Mouse (Mus musculus): ENCODE measurements around the gene Ndufa13. TPM values are rescaled to one million over a fixed set of nuclear protein-coding genes. Genes with fewer than 3 reads are reported as not detected.
"Not testable (repeated sequence)": the region's sequence is repeated elsewhere in the genome, so short reads cannot be mapped to it uniquely, and the experiment has no call there.

The Ndufa13 gene
- polyA plus RNA-seq (2015; fragmentation: Nextera tagmentation; extraction: Ambion mirVana), result 190 and 209 TPM in 2 replicates

DNA sequence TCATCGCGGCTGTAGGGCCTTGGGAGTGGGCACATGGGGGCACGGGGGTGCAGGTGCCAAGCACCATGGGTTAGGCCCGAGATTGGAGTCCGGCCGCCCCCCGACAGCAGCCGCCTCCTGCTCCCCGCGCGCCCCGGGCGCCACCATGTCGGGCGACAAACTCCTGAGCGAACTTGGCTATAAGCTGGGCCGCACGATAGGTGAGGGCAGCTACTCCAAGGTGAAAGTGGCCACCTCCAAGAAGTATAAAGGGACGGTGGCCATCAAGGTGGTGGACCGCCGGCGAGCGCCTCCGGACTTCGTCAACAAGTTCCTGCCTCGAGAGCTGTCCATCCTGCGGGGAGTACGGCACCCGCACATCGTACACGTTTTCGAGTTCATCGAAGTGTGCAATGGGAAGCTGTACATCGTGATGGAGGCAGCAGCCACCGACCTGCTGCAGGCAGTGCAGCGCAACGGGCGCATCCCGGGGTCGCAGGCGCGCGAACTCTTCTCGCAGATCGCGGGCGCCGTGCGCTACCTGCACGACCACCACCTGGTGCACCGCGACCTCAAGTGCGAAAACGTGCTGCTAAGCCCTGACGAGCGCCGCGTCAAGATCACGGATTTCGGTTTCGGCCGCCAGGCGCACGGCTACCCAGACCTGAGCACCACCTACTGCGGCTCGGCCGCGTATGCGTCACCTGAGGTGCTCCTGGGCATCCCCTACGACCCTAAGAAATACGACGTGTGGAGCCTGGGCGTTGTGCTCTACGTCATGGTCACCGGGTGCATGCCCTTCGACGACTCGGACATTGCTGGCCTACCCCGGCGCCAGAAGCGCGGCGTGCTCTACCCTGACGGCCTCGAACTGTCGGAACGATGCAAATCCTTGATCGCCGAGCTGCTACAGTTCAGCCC, at the start of gene Ndufa13, which contains the start of the genes Tssk6 and Yjefn3:
Gene Ndufa13 (minus strand): TSS at position 396 of the 900 bp plus-strand sequence.
Gene Tssk6 (plus strand): TSS at position 22 of the 900 bp plus-strand sequence.
Gene Yjefn3 (minus strand): TSS at position 550 of the 900 bp plus-strand sequence.
- Histone ChIP-seq H3K4me2 (peak within 1 kb of the TSS; percentile 99), H3K27me3 (replicated peaks) (no peaks in the 10 kb centered on the region), H3K27ac (replicated peaks) (peak within 1 kb of the TSS; percentile 93), H3K4me1 (peaks cover 57% of the 10 kb centered on the region), H3K36me3 (peaks cover 4% of the 10 kb centered on the region; the same call in 1 of the 2 replicates), H3K4me3 (replicated peaks) (peak within 1 kb of the TSS; percentile 77), H3K9me3 (replicated peaks) (no peaks in the 10 kb centered on the region), H3K9ac (replicated peaks) (peak within 1 kb of the TSS; percentile 78)
- ATAC-seq (ENCODE audit: low FRiP score), result peak; percentile 43
- WGBS, result 3% methylated on average over 89 of the region's 89 CpGs

DNA sequence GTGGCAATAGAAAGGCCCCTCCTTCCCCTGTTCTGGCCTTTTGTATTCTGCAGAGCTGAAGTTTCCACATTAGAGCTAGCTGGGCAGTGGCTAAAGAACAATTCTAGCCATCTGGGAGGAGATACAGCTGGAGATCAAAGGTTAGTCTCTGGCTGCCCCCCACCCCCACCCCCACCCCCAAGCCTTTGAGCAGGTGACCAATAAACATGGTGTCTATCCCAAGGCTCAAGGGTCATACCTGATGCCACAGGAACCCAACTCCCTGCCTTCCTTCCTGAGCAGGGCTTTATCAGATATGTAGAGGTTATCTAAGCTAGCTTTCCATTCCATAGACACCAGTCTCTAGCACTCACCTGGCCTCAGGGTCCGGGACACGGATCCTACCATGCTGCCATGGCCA, 47.9 kb upstream of the Ndufa13 start:
- 92% methylated on average over 2 of the region's 2 CpGs for WGBS
- H3K27me3 ChIP-seq (replicated peaks), result no peaks in the 10 kb centered on the region
- H3K27ac ChIP-seq (replicated peaks), result no peak overlapping the region
- H3K4me1 ChIP-seq, result 0 out of 2 replicates have a peak, but pooled peaks cover 4% of the 10 kb centered on the region
- no peak overlapping the region for H3K4me3 ChIP-seq (replicated peaks)
- H3K9me3 ChIP-seq (replicated peaks), result no peaks in the 10 kb centered on the region
- no peak overlapping the region for H3K9ac ChIP-seq (replicated peaks)
- no peaks in the 10 kb centered on the region for H3K36me3 ChIP-seq
- H3K4me2 ChIP-seq, result no peak overlapping the region
- ATAC-seq (ENCODE audit: low FRiP score), result no peak

DNA sequence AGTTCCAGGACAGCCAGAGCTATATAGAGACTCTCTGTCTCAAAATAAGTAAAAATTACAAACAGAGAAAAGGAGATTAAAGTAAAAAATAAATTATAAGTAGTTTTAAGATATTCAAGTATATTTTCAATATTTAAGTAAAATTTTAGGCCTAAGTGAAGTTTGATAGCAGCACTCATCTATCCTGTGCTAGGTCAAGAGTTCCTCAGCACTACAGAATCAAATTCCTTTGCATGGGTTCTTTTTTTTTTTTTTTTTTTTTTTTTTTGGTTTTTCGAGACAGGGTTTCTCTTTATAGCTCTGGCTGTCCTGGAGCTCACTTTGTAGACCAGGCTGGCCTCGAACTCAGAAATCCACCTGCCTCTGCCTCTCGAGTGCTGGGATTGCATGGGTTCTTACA, 40.1 kb upstream of the Ndufa13 start:
- not testable (repeated sequence) for H3K36me3 ChIP-seq; H3K9ac ChIP-seq (replicated peaks); H3K27ac ChIP-seq (replicated peaks); H3K4me3 ChIP-seq (replicated peaks); H3K4me1 ChIP-seq; ATAC-seq (ENCODE audit: low FRiP score); H3K9me3 ChIP-seq (replicated peaks); H3K27me3 ChIP-seq (replicated peaks); H3K4me2 ChIP-seq
- WGBS, result 95% methylated on average over 3 of the region's 3 CpGs

DNA sequence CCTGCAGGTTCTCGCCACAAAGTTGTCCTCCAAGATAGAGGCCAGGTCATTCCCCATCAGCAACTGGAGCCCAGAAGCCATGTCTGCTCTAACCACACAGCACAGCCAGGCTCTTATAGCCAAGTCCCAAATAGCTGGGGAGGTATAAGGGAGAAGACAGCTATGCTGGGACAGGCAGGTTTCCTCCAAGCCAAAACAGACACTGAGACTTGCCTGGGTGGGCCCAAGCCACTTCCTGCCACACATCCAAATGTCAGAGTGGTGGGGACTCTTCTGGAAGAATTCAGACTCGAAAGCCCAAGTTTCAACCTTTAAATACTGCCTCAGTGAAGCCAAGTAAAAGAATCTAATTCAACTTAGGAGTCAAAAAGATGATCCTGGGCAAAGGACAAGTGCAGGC, 38.0 kb upstream of the Ndufa13 start:
- ATAC-seq (ENCODE audit: low FRiP score), result no peak
- WGBS, result 93% methylated on average over 2 of the region's 2 CpGs
- Histone ChIP-seq H3K4me2 (no peak overlapping the region), H3K36me3 (0 out of 2 replicates have a peak, but pooled peaks cover 3% of the 10 kb centered on the region), H3K27me3 (replicated peaks) (no peaks in the 10 kb centered on the region), H3K9me3 (replicated peaks) (no peaks in the 10 kb centered on the region), H3K4me3 (replicated peaks) (no peak overlapping the region), H3K27ac (replicated peaks) (no peak overlapping the region), H3K9ac (replicated peaks) (no peak overlapping the region), H3K4me1 (peaks cover 7% of the 10 kb centered on the region; the same call in 1 of the 2 replicates)

DNA sequence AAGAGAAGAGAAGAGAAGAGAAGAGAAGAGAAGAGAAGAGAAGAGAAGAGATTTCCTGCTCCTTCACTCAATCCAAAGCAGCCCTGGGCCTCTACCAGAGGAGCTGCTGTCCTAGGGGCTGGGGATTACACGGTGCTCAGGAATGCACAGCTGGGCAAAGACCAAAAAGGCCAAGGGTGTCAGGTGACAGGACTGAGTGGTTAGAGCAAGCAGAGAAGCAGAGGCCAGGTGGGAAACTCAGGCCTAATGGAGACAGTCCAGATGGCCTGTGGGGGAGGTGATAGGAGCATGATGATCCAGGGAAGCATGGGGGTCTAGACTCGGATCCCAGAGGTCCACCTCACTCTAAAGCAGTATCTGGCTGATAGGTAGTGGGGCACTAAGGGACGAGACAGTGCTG, 37.3 kb upstream of the Ndufa13 start:
- no peak for ATAC-seq (ENCODE audit: low FRiP score)
- Histone ChIP-seq H3K27ac (replicated peaks) (no peak overlapping the region), H3K36me3 (peaks cover 6% of the 10 kb centered on the region; the same call in 1 of the 2 replicates), H3K9me3 (replicated peaks) (no peaks in the 10 kb centered on the region), H3K4me3 (replicated peaks) (no peak overlapping the region), H3K4me2 (no peak overlapping the region), H3K9ac (replicated peaks) (no peak overlapping the region), H3K27me3 (replicated peaks) (no peaks in the 10 kb centered on the region), H3K4me1 (peaks cover 7% of the 10 kb centered on the region; the same call in 1 of the 2 replicates)
- WGBS, result 56% methylated on average over 3 of the region's 3 CpGs

DNA sequence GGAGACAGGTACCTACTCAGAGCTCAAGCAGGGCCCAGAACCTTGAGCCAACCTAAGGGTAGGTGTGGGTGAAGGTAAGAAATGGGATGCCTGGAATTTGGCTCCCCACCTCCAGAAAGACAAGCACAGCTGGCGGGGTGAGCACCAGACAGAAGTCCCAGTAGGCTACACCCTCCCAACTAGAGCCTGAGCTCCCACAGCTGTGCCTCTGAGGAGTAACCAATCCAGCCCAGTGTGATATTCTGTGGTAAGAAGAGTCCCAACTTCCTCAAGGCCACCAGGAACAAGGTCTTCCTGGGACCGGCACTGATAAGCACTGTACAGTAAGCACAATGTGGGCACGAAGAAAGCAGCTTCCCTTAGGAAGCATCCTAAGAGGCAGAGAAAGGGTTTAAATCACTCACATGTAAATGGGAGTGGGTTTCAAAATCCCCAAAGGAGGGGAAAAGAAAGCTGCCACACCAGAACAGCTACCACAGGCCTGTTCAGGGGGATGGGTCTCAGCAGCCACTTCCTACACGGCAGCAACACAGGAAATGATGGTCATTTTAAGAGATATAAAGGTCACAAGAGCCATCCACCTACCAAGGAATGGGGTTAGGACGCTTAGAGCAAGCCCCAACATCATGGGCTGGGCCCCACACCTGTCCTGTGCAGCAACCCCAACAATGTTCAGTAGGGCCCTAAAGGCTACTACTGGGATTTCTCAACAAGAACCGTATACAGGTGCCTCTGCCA, 36.1 kb upstream of the Ndufa13 start:
- no peak for ATAC-seq (ENCODE audit: low FRiP score)
- no peaks in the 10 kb centered on the region for H3K9me3 ChIP-seq (replicated peaks)

DNA sequence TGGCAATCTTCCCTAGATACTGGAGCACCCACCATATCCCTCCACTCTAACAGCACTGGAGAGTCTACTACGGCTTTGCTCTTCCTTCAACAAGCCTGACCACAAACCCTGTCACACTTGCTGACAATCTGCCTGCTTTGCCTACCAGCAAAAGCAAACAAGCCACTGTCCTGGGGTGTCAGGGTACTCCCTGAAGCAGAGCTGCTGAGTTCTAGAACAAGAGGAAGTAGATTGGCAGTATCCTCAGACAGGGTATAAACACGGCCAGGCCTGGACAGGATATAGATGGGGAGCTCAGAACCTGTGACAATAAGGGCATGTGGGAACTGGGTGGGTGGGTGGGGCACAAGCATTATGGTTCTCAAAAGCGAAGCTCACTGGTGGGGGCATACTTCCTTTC, 35.1 kb upstream of the Ndufa13 start:
- no peaks in the 10 kb centered on the region for H3K9me3 ChIP-seq (replicated peaks)
- H3K36me3 ChIP-seq, result peaks cover 9% of the 10 kb centered on the region; the same call in 1 of the 2 replicates
- no peak overlapping the region for H3K27ac ChIP-seq (replicated peaks)
- 91% methylated on average over 3 of the region's 3 CpGs for WGBS
- H3K4me3 ChIP-seq (replicated peaks), result no peak overlapping the region
- no peak overlapping the region for H3K9ac ChIP-seq (replicated peaks)
- no peak for ATAC-seq (ENCODE audit: low FRiP score)
- H3K27me3 ChIP-seq (replicated peaks), result no peaks in the 10 kb centered on the region
- H3K4me1 ChIP-seq, result peaks cover 7% of the 10 kb centered on the region; the same call in 1 of the 2 replicates
- no peak overlapping the region for H3K4me2 ChIP-seq

More for the DNA sequence above, 36.1 kb upstream of the Ndufa13 start:
- no peak overlapping the region for H3K27ac ChIP-seq (replicated peaks)
- H3K9ac ChIP-seq (replicated peaks), result no peak overlapping the region
- H3K4me3 ChIP-seq (replicated peaks), result no peak overlapping the region
- H3K4me1 ChIP-seq, result peaks cover 7% of the 10 kb centered on the region; the same call in 1 of the 2 replicates
- H3K4me2 ChIP-seq, result no peak overlapping the region
- 90% methylated on average over 6 of the region's 6 CpGs for WGBS
- H3K36me3 ChIP-seq, result peaks cover 9% of the 10 kb centered on the region; the same call in 1 of the 2 replicates
- H3K27me3 ChIP-seq (replicated peaks), result no peaks in the 10 kb centered on the region

DNA sequence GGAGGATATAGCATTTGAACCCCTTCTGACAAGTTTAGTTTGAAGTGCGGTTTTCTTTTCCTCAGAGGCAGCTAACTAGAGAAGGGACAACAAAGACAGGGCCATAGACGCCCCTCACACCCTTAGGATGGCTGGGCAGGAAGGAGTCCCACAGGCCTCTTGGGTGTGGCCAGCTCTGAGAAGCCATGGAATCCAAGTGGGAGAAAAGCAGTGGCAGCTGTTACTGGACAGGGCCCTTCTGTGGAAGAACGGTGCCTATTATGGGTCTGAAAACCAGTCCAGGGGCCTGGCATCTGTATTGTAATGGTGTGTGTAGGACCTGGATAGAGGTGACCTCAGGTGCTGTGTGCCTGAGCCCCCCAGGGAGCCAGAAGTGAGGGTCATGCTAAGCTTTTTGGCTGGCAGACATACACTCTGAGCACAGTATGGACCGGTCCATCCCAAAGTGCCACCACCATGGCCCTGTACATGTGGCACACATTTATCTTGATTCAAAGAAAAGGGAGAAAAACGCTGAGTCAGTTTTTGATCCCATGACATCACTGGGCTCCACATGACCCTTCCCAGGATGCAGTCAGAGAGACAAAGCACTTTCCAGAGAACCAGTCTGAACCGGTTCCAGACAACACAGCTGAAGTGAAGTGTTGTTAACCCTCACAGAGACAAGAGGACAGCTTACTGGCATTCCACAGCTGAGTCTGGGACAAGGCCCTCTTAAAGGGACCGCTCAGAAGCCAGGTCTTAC, 33.9 kb upstream of the Ndufa13 start:
- Histone ChIP-seq H3K9ac (replicated peaks) (no peak overlapping the region), H3K4me3 (replicated peaks) (no peak overlapping the region), H3K27me3 (replicated peaks) (no peaks in the 10 kb centered on the region), H3K4me2 (no peak overlapping the region), H3K27ac (replicated peaks) (peak overlapping the region; percentile 18; the same call in 1 of the 2 replicates), H3K36me3 (peaks cover 9% of the 10 kb centered on the region; the same call in 1 of the 2 replicates), H3K4me1 (peaks cover 7% of the 10 kb centered on the region; the same call in 1 of the 2 replicates), H3K9me3 (replicated peaks) (no peaks in the 10 kb centered on the region)
- 62% methylated on average over 7 of the region's 7 CpGs for WGBS
- peak; percentile 63 for ATAC-seq (ENCODE audit: low FRiP score)

DNA sequence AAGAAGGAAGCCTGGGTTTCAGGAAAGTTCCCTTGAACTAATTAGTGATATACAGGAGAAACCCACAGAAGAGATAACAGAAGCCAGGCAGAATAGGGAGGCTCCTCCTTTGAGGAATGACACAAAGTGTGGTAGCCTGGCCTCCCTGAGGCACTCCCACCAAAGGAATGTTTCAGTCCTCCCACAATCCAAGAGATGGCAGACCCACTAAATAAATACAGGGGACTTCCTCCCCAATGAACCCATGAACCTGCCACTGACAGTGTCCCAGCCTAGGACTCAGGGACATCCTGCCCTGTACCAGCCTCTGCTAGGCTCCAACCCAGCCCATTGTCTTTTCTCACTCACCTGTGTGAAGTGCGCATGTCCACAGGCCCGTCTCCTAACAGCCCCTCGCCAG, 33.1 kb upstream of the Ndufa13 start:
- no peak for ATAC-seq (ENCODE audit: low FRiP score)
- whole genome bisulfite sequencing, result 83% methylated on average over 3 of the region's 3 CpGs
- no peaks in the 10 kb centered on the region for H3K9me3 ChIP-seq (replicated peaks)
- H3K4me2 ChIP-seq, result no peak overlapping the region
- no peak overlapping the region for H3K9ac ChIP-seq (replicated peaks)
- peaks cover 9% of the 10 kb centered on the region; the same call in 1 of the 2 replicates for H3K36me3 ChIP-seq
- H3K27me3 ChIP-seq (replicated peaks), result no peaks in the 10 kb centered on the region
- no peak overlapping the region for H3K4me3 ChIP-seq (replicated peaks)
- no peak overlapping the region for H3K27ac ChIP-seq (replicated peaks)
- H3K4me1 ChIP-seq, result peaks cover 7% of the 10 kb centered on the region; the same call in 1 of the 2 replicates

DNA sequence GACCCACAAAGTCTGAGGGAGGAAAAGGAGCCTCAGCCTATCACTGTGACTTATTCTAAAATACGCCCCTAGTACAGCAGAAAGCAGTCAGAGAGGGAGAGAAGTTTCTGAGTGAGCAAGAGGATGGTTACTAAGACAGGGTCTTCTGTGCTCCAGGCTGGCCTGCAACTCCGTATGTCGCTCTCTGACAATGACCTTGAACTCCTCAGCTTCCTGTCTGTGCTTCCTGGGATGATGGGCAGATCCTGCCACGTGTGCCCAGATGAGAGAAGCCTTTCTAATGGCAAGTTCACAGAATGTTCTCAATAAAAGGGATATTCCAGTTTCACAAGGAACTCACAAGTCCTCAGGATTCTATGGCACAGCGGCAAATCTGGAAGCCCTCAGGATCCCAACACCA, 32.2 kb upstream of the Ndufa13 start:
- Histone ChIP-seq H3K36me3 (peaks cover 9% of the 10 kb centered on the region; the same call in 1 of the 2 replicates), H3K4me1 (peaks cover 7% of the 10 kb centered on the region; the same call in 1 of the 2 replicates), H3K4me3 (replicated peaks) (no peak overlapping the region), H3K27ac (replicated peaks) (no peak overlapping the region), H3K4me2 (no peak overlapping the region), H3K27me3 (replicated peaks) (no peaks in the 10 kb centered on the region), H3K9me3 (replicated peaks) (no peaks in the 10 kb centered on the region), H3K9ac (replicated peaks) (no peak overlapping the region)
- ATAC-seq (ENCODE audit: low FRiP score), result no peak
- 89% methylated on average over 5 of the region's 5 CpGs for WGBS

DNA sequence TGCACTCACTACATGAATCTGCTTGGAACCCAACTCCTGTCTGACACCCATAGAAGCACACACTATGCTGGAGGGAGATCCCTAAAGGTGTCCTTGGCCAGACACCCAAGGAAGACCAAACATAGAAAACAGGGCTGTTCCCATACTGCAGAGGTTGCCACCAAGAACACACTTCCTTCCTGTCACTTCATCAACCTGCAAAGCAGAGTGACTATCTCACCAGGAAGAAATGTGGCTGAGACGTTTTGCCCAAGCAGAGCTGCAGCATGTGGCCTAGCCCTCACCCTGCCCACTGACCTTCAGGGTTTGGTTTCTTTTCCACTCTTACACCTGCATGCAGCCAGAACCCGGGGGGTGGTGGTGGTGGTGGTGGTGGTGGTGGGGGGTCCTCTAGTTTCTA, 31.5 kb upstream of the Ndufa13 start:
- no peak for ATAC-seq (ENCODE audit: low FRiP score)
- 74% methylated on average over 2 of the region's 2 CpGs for WGBS
- Histone ChIP-seq H3K4me2 (no peak overlapping the region), H3K27ac (replicated peaks) (no peak overlapping the region), H3K9ac (replicated peaks) (no peak overlapping the region), H3K36me3 (peaks cover 9% of the 10 kb centered on the region; the same call in 1 of the 2 replicates), H3K4me1 (peaks cover 7% of the 10 kb centered on the region; the same call in 1 of the 2 replicates), H3K9me3 (replicated peaks) (no peaks in the 10 kb centered on the region), H3K27me3 (replicated peaks) (no peaks in the 10 kb centered on the region), H3K4me3 (replicated peaks) (no peak overlapping the region)
